Mouse (Mus musculus) heart, embryonic 12.5 days (tissue): ENCODE results near the gene Mindy1. TPM values are rescaled to one million over a fixed set of nuclear protein-coding genes. Genes with fewer than 3 reads are reported as not detected.
"Not testable (repeated sequence)": the region's sequence is repeated elsewhere in the genome, so short reads cannot be mapped to it uniquely, and the experiment has no call there.

ENCODE experiments used
- ATAC-seq: fragments of 200-750 bp; cut with Nextera tagmentation; 2 replicates; pipeline ENCODE4 v1.8.0; 2017; ENCODE audit warnings: moderate TSS enrichment, moderate library complexity; ENCODE audit not compliant: insufficient number of reproducible peaks, low FRiP score
- H3K27ac ChIP-seq: fragments of 300-500 bp; sonication (generic); 2 replicates; pipeline ENCODE4 v1.5.1; 2016; ENCODE audit warnings: mild to moderate bottlenecking, moderate library complexity; ENCODE audit not compliant: poor library complexity, severe bottlenecking
- H3K27me3 ChIP-seq: fragments of 300-500 bp; sonication (generic); replicated peaks from 2 replicates; pipeline ENCODE4 v1.6.1; 2016; ENCODE audit warnings: mild to moderate bottlenecking, moderate library complexity
- H3K36me3 ChIP-seq: fragments of 300-500 bp; sonication (generic); 2 replicates; pipeline ENCODE4 v1.6.1; 2016; ENCODE audit warnings: mild to moderate bottlenecking, moderate library complexity
- H3K4me1 ChIP-seq: fragments of 300-500 bp; sonication (generic); replicated peaks from 2 replicates; pipeline ENCODE4 v1.6.1; 2016; ENCODE audit warnings: mild to moderate bottlenecking
- H3K4me2 ChIP-seq: fragments of 300-500 bp; sonication (generic); 2 replicates; pipeline ENCODE4 v1.6.1; 2016; ENCODE audit warnings: mild to moderate bottlenecking, moderate library complexity
- H3K4me3 ChIP-seq: fragments of 300-500 bp; sonication (generic); 2 replicates; pipeline ENCODE4 v1.5.1; 2016; ENCODE audit warnings: mild to moderate bottlenecking
- H3K9ac ChIP-seq: fragments of 300-500 bp; sonication (generic); 2 replicates; pipeline ENCODE4 v1.6.1; 2016; ENCODE audit warnings: mild to moderate bottlenecking, moderate library complexity
- H3K9me3 ChIP-seq: fragments of 300-500 bp; sonication (generic); replicated peaks from 2 replicates; pipeline ENCODE4 v1.6.1; 2016; ENCODE audit warnings: mild to moderate bottlenecking, moderate library complexity
- WGBS: fragments of 180-500 bp; shearing (Covaris S2); methylation state at CpG from one replicate; pipeline ENCODE4 v1.1.7; 2016; 5-methylcytosine and 5-hydroxymethylcytosine counted together
- polyA plus RNA-seq: library from polyadenylated mRNA; unstranded; fragments of >200 nt; fragmentation: Nextera tagmentation; extraction: Ambion mirVana; gene quantifications from 2 replicates; pipeline ENCODE4 v1.2.1, GENCODE M21; 2016

Mindy1 gene
- polyA plus RNA-seq, 1 experiment from 2014 or later = 26.9 TPM

- Histone ChIP-seq H3K4me3 (no peak overlapping the region), H3K9ac (no peak overlapping the region), H3K27ac (no peak overlapping the region), H3K9me3 (no peaks in the 10 kb centered on the region), H3K4me2 (no peak overlapping the region), H3K36me3 (peaks cover 88% of the 10 kb centered on the region), H3K4me1 (peaks cover 5% of the 10 kb centered on the region), H3K27me3 (no peaks in the 10 kb centered on the region)
- no peak for ATAC-seq
- WGBS = 90% methylated on average over 6 of the region's 6 CpGs
Observed at GRCm38 (mm10) chr3:95324454-95325144, 43.5 kb downstream of the Mindy1 start.

GRCm38 (mm10) chr3:95328803-95329404, 47.8 kb downstream of the Mindy1 start:
- no peak for ATAC-seq
- Histone ChIP-seq H3K27me3 (no peaks in the 10 kb centered on the region), H3K36me3 (peaks cover 80% of the 10 kb centered on the region), H3K4me1 (no peaks in the 10 kb centered on the region), H3K9me3 (no peaks in the 10 kb centered on the region), H3K27ac (no peak overlapping the region), H3K9ac (no peak overlapping the region), H3K4me2 (no peak overlapping the region), H3K4me3 (no peak overlapping the region)
- 87% methylated on average over 1 of the region's 1 CpGs for WGBS

GRCm38 (mm10) chr3:95331528-95331927, 50.4 kb downstream of the Mindy1 start:
- 75% methylated on average over 1 of the region's 1 CpGs for WGBS
- no peaks in the 10 kb centered on the region for H3K27me3 ChIP-seq
- H3K4me1 ChIP-seq = no peaks in the 10 kb centered on the region
- no peaks in the 10 kb centered on the region for H3K9me3 ChIP-seq
- H3K36me3 ChIP-seq = peaks cover 75% of the 10 kb centered on the region
- no peak overlapping the region for H3K4me2 ChIP-seq
- ATAC-seq = no peak
- no peak overlapping the region for H3K9ac ChIP-seq
- H3K4me3 ChIP-seq = no peak overlapping the region
- no peak overlapping the region for H3K27ac ChIP-seq

- no peaks in the 10 kb centered on the region for H3K4me1 ChIP-seq
- no peak overlapping the region for H3K4me3 ChIP-seq
- no peak overlapping the region for H3K27ac ChIP-seq
- no peak overlapping the region for H3K9ac ChIP-seq
- no peak for ATAC-seq
- H3K4me2 ChIP-seq = no peak overlapping the region
- H3K27me3 ChIP-seq = no peaks in the 10 kb centered on the region
- peaks cover 93% of the 10 kb centered on the region for H3K36me3 ChIP-seq
- WGBS = 92% methylated on average over 4 of the region's 4 CpGs
- H3K9me3 ChIP-seq = no peaks in the 10 kb centered on the region
Observed at GRCm38 (mm10) chr3:95337345-95337744, 56.2 kb downstream of the Mindy1 start.

- Histone ChIP-seq H3K4me3 (no peak overlapping the region), H3K4me1 (no peaks in the 10 kb centered on the region), H3K9me3 (no peaks in the 10 kb centered on the region), H3K27me3 (no peaks in the 10 kb centered on the region), H3K36me3 (peaks cover 93% of the 10 kb centered on the region), H3K9ac (no peak overlapping the region), H3K4me2 (no peak overlapping the region), H3K27ac (no peak overlapping the region)
- no peak for ATAC-seq
- WGBS = 95% methylated on average over 4 of the region's 4 CpGs
Observed at GRCm38 (mm10) chr3:95338251-95338650, 57.1 kb downstream of the Mindy1 start.

GRCm38 (mm10) chr3:95343356-95344000, 62.3 kb downstream of the Mindy1 start:
- WGBS = 95% methylated on average over 9 of the region's 9 CpGs
- H3K36me3 ChIP-seq = peaks cover 89% of the 10 kb centered on the region

More at GRCm38 (mm10) chr3:95343356-95344000, 62.3 kb downstream of the Mindy1 start:
- H3K9ac ChIP-seq, H3K4me1 ChIP-seq, ATAC-seq, H3K27ac ChIP-seq, H3K4me2 ChIP-seq, H3K4me3 ChIP-seq, H3K9me3 ChIP-seq, H3K27me3 ChIP-seq: not testable (repeated sequence)

Other genes with a start within 250 kb of the Mindy1 start
- gene Psmd4, start 238.7 kb upstream of the Mindy1 start, polyA plus RNA-seq = 199 and 214 TPM in 2 replicates
- gene Pip5k1a, start 174.4 kb upstream of the Mindy1 start, polyA plus RNA-seq = 18.2 and 18.5 TPM in 2 replicates
- gene Vps72, start 170.3 kb upstream of the Mindy1 start, polyA plus RNA-seq = 96.7 and 103 TPM in 2 replicates
- gene Tmod4, start 156.9 kb upstream of the Mindy1 start, polyA plus RNA-seq = 0.59 and 0.69 TPM in 2 replicates
- 48.6 and 52.7 TPM in 2 replicates for gene Scnm1, start 147.3 kb upstream of the Mindy1 start, polyA plus RNA-seq
- 8.1 and 9.1 TPM in 2 replicates for gene Lysmd1, start 147.3 kb upstream of the Mindy1 start, polyA plus RNA-seq
- gene Tnfaip8l2, start 139.0 kb upstream of the Mindy1 start, polyA plus RNA-seq = 0.62 and 0.91 TPM in 2 replicates
- 3.6 and 5.5 TPM in 2 replicates for gene Sema6c, start 120.9 kb upstream of the Mindy1 start, polyA plus RNA-seq
- 7.7 and 8.9 TPM in 2 replicates for gene Gabpb2, start 63.4 kb upstream of the Mindy1 start, polyA plus RNA-seq
- 60.9 and 62.1 TPM in 2 replicates for gene Cdc42se1, start 52.6 kb upstream of the Mindy1 start, polyA plus RNA-seq
- gene Mllt11, start 49.2 kb upstream of the Mindy1 start, polyA plus RNA-seq = 12.8 and 13.6 TPM in 2 replicates
- 0.53 and 0.64 TPM in 2 replicates for gene Gm128, start 39.7 kb upstream of the Mindy1 start, polyA plus RNA-seq
- gene Bnipl, start 30.2 kb upstream of the Mindy1 start, polyA plus RNA-seq = not detected in 2 replicates
- gene Prune1, start 731 bp downstream of the Mindy1 start, polyA plus RNA-seq = 29.5 and 31.7 TPM in 2 replicates
- 1.2 and 1.7 TPM in 2 replicates for gene Anxa9, start 25.8 kb downstream of the Mindy1 start, polyA plus RNA-seq
- 136 and 137 TPM in 2 replicates for gene Cers2, start 33.4 kb downstream of the Mindy1 start, polyA plus RNA-seq
- gene Setdb1, start 75.9 kb downstream of the Mindy1 start, polyA plus RNA-seq = 29.7 and 30.9 TPM in 2 replicates
- not detected in 2 replicates for gene 4930558C23Rik, start 121.5 kb downstream of the Mindy1 start, polyA plus RNA-seq
- gene Arnt, start 153.0 kb downstream of the Mindy1 start, polyA plus RNA-seq = 35.0 and 38.0 TPM in 2 replicates
- 14.2 and 15.1 TPM in 2 replicates for gene Ctsk, start 217.9 kb downstream of the Mindy1 start, polyA plus RNA-seq
- 5.3 and 7.5 TPM in 2 replicates for gene Ctss, start 245.4 kb downstream of the Mindy1 start, polyA plus RNA-seq